Mouse (Mus musculus): ENCODE measurements around the gene Lekr1.

The Lekr1 gene

GRCm38 (mm10) chr3:65873093-65873830 lies 207.2 kb downstream of the Lekr1 start:
- no peak for DNase-seq (ENCODE audit: low spot score)
